13 mouse cellular contexts compared by ENCODE assay signal in the genomic region with DNA sequence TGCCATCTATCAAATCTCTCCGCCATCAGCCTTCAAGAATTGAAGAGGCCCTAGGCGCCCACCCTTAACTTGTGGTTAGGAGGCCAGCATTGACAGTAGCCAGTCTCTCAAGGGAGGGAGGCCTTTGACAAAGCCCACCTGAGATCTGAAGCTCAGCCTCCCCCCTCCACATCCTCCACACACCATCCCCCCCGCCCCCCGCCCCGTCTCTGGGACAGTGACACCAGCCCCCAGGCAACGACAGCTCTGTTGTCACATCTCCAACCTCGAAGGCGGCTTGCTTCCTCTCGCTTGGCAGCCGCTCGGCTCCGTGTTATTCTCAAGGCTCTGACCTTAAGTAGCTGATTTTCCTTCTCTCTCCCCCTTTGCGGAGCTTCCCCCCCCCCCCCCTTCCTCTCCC. TPM values are rescaled to one million over a fixed set of nuclear protein-coding genes. Genes with fewer than 3 reads are reported as not detected.
DNase-seq lines count a peak whose midpoint lies in the region; ATAC-seq lines count a peak whose summit lies in the region.
"Had no signal": no experiment of that assay in that cellular context is flagged by ENCODE, and none has a peak within 500 bp of the region (broad histone marks: within the 10 kb centered on the region; RNA-seq: fewer than 3 reads in every experiment).

No protein-coding gene starts in this region.

- peak; percentile 11 to 40 for DNase-seq in adrenal gland, postnatal 36 days
- DNase-seq in adrenal gland, postnatal 4 days (ENCODE audit: low spot score in 2 of 2), result no peak
- peak; percentile 3 for DNase-seq in kidney, postnatal 14 days
- no peak for DNase-seq in kidney, adult 11 months
- DNase-seq in right cerebral cortex, postnatal 10 days (ENCODE audit: low spot score in 2 of 2), result peak; percentile 48 to 50
- no peak for DNase-seq in right cerebral cortex, postnatal 25 days
- DNase-seq in yolk sac, embryonic 10.5 days (ENCODE audit: low spot score), result no peak
- DNase-seq: cerebellum, adult 8-10 months; liver had no signal

- ATAC-seq in midbrain, embryonic 16.5 days, result peak; percentile 36
- ATAC-seq: inflammation-experienced regulatory T-cells, adult 6 months had no signal

- H3K9ac ChIP-seq in midbrain, embryonic 16.5 days (ENCODE audit: low read depth, low read length), result no peak overlapping the region
- H3K9ac ChIP-seq: lung, embryonic 15.5 days had no signal

- no peaks in the 10 kb centered on the region for H3K36me3 ChIP-seq in midbrain, embryonic 16.5 days (ENCODE audit: control insufficient read depth, insufficient read depth, low read length)
- H3K36me3 ChIP-seq: lung, embryonic 15.5 days had no signal

- H3K27me3 ChIP-seq in midbrain, embryonic 16.5 days (ENCODE audit: control insufficient read depth, insufficient read depth, low read depth, low read length), result no peaks in the 10 kb centered on the region
- H3K27me3 ChIP-seq: lung, embryonic 15.5 days had no signal

- H3K9me3 ChIP-seq in midbrain, embryonic 16.5 days (replicated peaks; ENCODE audit: control insufficient read depth, low read length, poor library complexity, severe bottlenecking), result no peaks in the 10 kb centered on the region
- H3K9me3 ChIP-seq: lung, embryonic 15.5 days had no signal

- H3K4me3 ChIP-seq in midbrain, embryonic 16.5 days (ENCODE audit: low read depth, low read length), result no peak overlapping the region
- H3K4me3 ChIP-seq: lung, embryonic 15.5 days had no signal

- 44% methylated on average over 12 of the region's 13 CpGs for WGBS in midbrain, embryonic 16.5 days

- no peak overlapping the region for H3K4me2 ChIP-seq in midbrain, embryonic 16.5 days (ENCODE audit: low read length)
- H3K4me2 ChIP-seq: lung, embryonic 15.5 days had no signal

- no peak overlapping the region; the same call in 1 of the 2 replicates for H3K27ac ChIP-seq in midbrain, embryonic 16.5 days (ENCODE audit: low read length)
- H3K27ac ChIP-seq: lung, embryonic 15.5 days had no signal

- peaks cover 2% of the 10 kb centered on the region for H3K4me1 ChIP-seq in midbrain, embryonic 16.5 days (ENCODE audit: control insufficient read depth, insufficient read depth, low read length)
- H3K4me1 ChIP-seq: lung, embryonic 15.5 days had no signal

RNA-seq across cellular contexts. Expression of gene Sdk2, which starts 55.3 kb away (rescaled TPM):
- 1 to 10 TPM; 3.1 to 6.0 TPM for total RNA-seq in adrenal gland, postnatal 36 days (2021)
- 1 to 10 TPM; 6.1 to 9.2 TPM for total RNA-seq in adrenal gland, postnatal 4 days (2021)
- 3.0 and 3.5 TPM in 2 replicates for polyA plus RNA-seq in midbrain, embryonic 16.5 days (2015; fragmentation: Nextera tagmentation; extraction: Ambion mirVana)
- total RNA-seq: neutrophil, adult 5-6 weeks had no signal

Comparison
In these comparisons a context has a peak if more than half of its experiments do, and no peak if none do; other contexts are left out.
1. DNase-seq: peak in adrenal gland, postnatal 36 days (2 of 2), kidney, postnatal 14 days (single experiment) and right cerebral cortex, postnatal 10 days (2 of 2); none in adrenal gland, postnatal 4 days (0 of 2), kidney, adult 11 months (single experiment), right cerebral cortex, postnatal 25 days (single experiment) and yolk sac, embryonic 10.5 days (single experiment).